Mouse (Mus musculus) midbrain, embryonic 14.5 days (tissue): ENCODE results near the gene Tmed6. TPM values are rescaled to one million over a fixed set of nuclear protein-coding genes. Genes with fewer than 3 reads are reported as not detected.
"Not testable (repeated sequence)": the region's sequence is repeated elsewhere in the genome, so short reads cannot be mapped to it uniquely, and the experiment has no call there.

Source experiments
- ATAC-seq: fragments of 200-750 bp; cut with Nextera tagmentation; 2 replicates; pipeline ENCODE4 v1.8.0; 2017; ENCODE audit warnings: moderate number of reproducible peaks, moderate library complexity; ENCODE audit not compliant: low FRiP score, low TSS enrichment
- DNase-seq: peaks from one replicate; pipeline ENCODE4 v3.0.0-alpha.2; 2015
- H3K27ac ChIP-seq: fragments of 300-500 bp; sonication (generic); replicated peaks from 2 replicates; pipeline ENCODE4 v1.5.1; 2014; ENCODE audit warnings: mild to moderate bottlenecking, low read depth, low read length, moderate library complexity
- H3K27me3 ChIP-seq: fragments of 300-500 bp; sonication (generic); 2 replicates; pipeline ENCODE4 v1.6.1; 2014; ENCODE audit warnings: low read length, control low read depth, mixed read lengths; ENCODE audit not compliant: control insufficient read depth, insufficient read depth
- H3K36me3 ChIP-seq: fragments of 300-500 bp; sonication (generic); 2 replicates; pipeline ENCODE4 v1.6.1; 2014; ENCODE audit warnings: low read length, control low read depth; ENCODE audit not compliant: control insufficient read depth, insufficient read depth
- H3K4me1 ChIP-seq: fragments of 300-500 bp; sonication (generic); 2 replicates; pipeline ENCODE4 v1.6.1; 2014; ENCODE audit warnings: mild to moderate bottlenecking, antibody characterized with exemption, low read length, control low read depth; ENCODE audit not compliant: control insufficient read depth, insufficient read depth
- H3K4me2 ChIP-seq: fragments of 300-500 bp; sonication (generic); 2 replicates; pipeline ENCODE4 v1.6.1; 2014; ENCODE audit warnings: mild to moderate bottlenecking, low read length, moderate library complexity
- H3K4me3 ChIP-seq: fragments of 300-500 bp; sonication (generic); replicated peaks from 2 replicates; pipeline ENCODE4 v1.5.1; 2014; ENCODE audit warnings: low read depth, low read length
- H3K9ac ChIP-seq: fragments of 300-500 bp; sonication (generic); replicated peaks from 2 replicates; pipeline ENCODE4 v1.6.1; 2014; ENCODE audit warnings: mild to moderate bottlenecking, low read length, moderate library complexity
- H3K9me3 ChIP-seq: fragments of 300-500 bp; sonication (generic); 2 replicates; pipeline ENCODE4 v1.6.1; 2016; ENCODE audit warnings: low read length, control low read depth, mixed read lengths; ENCODE audit not compliant: control insufficient read depth
- WGBS: fragments of 180-500 bp; shearing (Covaris S2); extraction: QIAGEN DNeasy Blood & Tissue Kit; methylation state at CpG from one replicate; pipeline ENCODE4 v1.1.7; 2014; 5-methylcytosine and 5-hydroxymethylcytosine counted together
- polyA plus RNA-seq: library from polyadenylated mRNA; unstranded; fragments of >200 nt; fragmentation: Nextera tagmentation; extraction: Ambion mirVana; gene quantifications from 2 replicates; pipeline ENCODE4 v1.2.1, GENCODE M21; 2014

Gene Tmed6
- polyA plus RNA-seq, 1 experiment from 2014 or later, result not detected

DNA sequence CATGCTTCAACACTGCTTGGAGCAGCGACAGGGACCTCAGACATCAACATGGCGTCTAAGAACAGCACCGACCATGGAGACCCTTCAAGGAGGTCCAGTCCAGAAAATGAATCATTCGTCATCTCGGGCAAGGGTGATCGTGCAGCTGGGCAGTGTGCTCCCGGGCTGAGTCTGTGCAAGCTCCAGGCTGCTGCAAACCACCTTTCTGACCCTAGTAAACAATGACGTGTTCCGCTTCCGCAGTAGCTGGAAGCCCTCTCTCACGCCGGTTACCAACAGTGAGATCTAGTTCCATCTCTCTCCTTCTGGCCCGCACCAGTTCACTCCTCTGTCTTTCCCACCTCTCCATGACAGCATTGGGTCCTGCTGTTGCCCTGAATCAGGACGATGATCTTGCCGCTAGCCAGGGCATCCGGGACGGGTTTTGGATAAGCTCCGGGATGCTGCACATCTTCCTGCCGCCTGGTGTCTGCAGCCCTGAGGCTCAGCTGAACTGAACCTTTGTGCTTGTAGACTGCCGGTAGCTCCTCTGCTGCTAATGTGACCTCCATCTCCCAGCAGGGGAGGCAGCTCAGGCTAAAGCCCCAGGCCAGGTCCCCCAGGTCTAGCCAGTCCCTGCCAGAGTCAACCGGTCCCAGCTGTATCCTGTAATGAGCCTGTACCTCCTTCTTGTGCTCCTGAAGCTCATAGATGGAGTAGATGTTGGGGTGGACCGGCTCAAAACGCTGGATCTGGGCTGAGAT lies 43.7 kb upstream of the Tmed6 start:
- no peaks in the 10 kb centered on the region for H3K4me1 ChIP-seq
- no peak overlapping the region for H3K4me3 ChIP-seq
- H3K36me3 ChIP-seq, result no peaks in the 10 kb centered on the region
- H3K27me3 ChIP-seq, result no peaks in the 10 kb centered on the region
- no peak overlapping the region for H3K27ac ChIP-seq
- no peaks in the 10 kb centered on the region for H3K9me3 ChIP-seq
- DNase-seq (no peak), ATAC-seq (no peak)
- no peak overlapping the region for H3K9ac ChIP-seq
- no peak overlapping the region for H3K4me2 ChIP-seq
- WGBS, result 68% methylated on average over 23 of the region's 23 CpGs

DNA sequence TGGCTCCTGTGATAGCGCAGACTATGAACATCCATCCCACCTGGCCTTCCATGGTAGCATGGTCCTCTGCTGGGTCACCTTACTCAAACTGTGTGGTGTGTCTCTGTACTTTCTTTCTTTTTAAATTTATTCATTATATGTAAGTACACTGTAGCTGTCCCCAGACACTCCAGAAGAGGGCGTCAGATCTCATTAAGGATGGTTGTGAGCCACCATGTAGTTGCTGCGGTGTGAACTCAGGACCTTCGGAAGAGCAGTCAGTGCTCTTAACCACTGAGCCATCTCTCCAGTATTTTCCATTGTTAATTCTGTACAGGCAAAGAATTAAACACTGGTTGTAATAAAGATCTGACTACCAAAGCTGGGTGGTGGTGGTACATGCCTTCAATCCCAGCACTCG lies 42.6 kb upstream of the Tmed6 start:
- H3K9ac ChIP-seq, H3K4me3 ChIP-seq, H3K4me2 ChIP-seq, DNase-seq, H3K4me1 ChIP-seq, ATAC-seq, H3K36me3 ChIP-seq, H3K27me3 ChIP-seq, H3K9me3 ChIP-seq, H3K27ac ChIP-seq: not testable (repeated sequence)
- 94% methylated on average over 5 of the region's 5 CpGs for WGBS

DNA sequence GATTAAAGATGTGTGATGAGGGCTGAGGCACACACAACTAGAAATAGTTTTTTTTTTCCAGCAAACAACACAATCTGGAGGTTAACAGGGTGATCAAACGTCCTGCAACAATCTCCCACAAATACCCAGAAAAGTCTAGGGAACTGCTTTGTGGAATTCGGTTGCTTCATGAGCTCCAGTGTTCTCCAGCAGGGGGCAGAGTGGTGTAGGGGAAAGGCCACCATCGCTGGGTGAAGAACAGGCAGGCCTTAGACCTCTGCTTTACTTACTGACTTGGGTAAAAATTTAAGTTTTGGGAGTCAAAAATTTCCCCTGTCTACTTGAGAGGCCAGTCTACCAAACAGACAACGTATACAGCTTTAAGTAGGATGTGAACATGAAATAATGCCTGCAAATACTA lies 39.1 kb upstream of the Tmed6 start:
- Histone ChIP-seq H3K4me3 (no peak overlapping the region), H3K4me1 (no peaks in the 10 kb centered on the region), H3K36me3 (no peaks in the 10 kb centered on the region), H3K4me2 (no peak overlapping the region), H3K27ac (no peak overlapping the region), H3K9ac (no peak overlapping the region), H3K27me3 (no peaks in the 10 kb centered on the region), H3K9me3 (no peaks in the 10 kb centered on the region)
- ATAC-seq (no peak), DNase-seq (peak; percentile 87)
- WGBS, result 9% methylated on average over 4 of the region's 4 CpGs

DNA sequence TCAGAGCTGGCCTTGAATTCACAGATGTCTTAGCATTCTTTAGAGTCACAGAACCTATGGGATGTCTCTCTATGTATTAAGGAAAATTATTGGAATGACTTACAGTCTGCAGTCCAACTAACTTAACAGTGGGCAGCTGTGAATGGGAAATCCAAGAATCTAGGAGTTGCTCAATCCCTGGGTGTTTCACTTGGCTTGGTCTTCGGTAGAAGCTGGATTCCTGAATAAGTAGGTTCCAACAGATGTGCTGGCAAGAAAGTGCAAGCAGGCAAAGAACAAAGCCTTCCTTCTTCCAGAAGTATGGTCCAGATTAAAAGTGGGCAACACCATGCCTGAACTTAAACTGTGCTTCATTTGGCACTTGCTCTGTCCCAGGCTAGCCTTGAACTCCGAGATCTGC lies 35.2 kb upstream of the Tmed6 start:
- Histone ChIP-seq H3K9me3 (no peaks in the 10 kb centered on the region), H3K4me2 (no peak overlapping the region), H3K36me3 (no peaks in the 10 kb centered on the region), H3K9ac (no peak overlapping the region), H3K27me3 (no peaks in the 10 kb centered on the region), H3K4me1 (no peaks in the 10 kb centered on the region; the same call in 1 of the 2 replicates), H3K4me3 (no peak overlapping the region), H3K27ac (no peak overlapping the region)
- DNase-seq, result no peak
- 94% methylated on average over 2 of the region's 2 CpGs for WGBS
- no peak for ATAC-seq

DNA sequence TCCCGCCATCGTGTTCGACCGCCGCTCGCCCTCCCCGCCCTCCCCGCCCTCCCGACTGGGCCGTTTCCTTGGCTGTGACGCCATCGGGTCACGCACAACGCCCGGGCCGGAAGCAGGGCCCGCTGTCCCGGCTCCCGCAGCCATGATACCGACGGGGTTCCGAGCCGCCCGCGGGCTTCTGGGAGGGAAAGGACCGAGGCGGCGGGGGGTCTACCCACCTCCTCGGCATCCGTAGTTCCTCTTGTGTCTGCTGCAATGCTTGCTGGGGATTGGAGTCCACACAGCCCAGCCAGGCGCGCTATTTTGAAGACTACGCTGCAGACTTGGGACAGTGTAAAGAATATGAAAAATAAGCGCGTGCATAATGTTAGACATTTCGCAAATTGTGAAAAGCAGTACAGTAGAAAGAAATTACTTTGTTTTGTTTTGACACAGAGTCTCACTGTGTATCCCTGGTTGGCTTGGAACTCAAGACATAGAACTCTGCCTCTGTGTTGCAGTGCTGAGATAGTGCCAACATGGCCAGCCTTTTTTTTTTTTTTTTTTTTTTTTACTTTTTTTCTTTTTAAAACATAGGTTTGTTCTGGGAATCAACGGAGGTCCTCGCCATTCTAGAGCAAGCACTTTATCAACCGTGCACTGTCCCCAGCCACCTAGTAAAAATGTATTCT lies 31.1 kb upstream of the Tmed6 start, which contains the start of gene Terf2:
Gene Terf2, minus strand, starts transcription at position 182 of the 671 bp plus-strand sequence.
- DNase-seq, result peak; percentile 98
- Histone ChIP-seq H3K27ac (peak within 1 kb of the TSS; percentile 86), H3K4me1 (peaks cover 12% of the 10 kb centered on the region), H3K4me2 (peak within 1 kb of the TSS; percentile 67), H3K4me3 (peak within 1 kb of the TSS; percentile 85), H3K9ac (peak within 1 kb of the TSS; percentile 87), H3K27me3 (no peaks in the 10 kb centered on the region), H3K9me3 (no peaks in the 10 kb centered on the region), H3K36me3 (peaks cover 8% of the 10 kb centered on the region)
- ATAC-seq, result peak; percentile 94
- WGBS, result 3% methylated on average over 39 of the region's 39 CpGs

DNA sequence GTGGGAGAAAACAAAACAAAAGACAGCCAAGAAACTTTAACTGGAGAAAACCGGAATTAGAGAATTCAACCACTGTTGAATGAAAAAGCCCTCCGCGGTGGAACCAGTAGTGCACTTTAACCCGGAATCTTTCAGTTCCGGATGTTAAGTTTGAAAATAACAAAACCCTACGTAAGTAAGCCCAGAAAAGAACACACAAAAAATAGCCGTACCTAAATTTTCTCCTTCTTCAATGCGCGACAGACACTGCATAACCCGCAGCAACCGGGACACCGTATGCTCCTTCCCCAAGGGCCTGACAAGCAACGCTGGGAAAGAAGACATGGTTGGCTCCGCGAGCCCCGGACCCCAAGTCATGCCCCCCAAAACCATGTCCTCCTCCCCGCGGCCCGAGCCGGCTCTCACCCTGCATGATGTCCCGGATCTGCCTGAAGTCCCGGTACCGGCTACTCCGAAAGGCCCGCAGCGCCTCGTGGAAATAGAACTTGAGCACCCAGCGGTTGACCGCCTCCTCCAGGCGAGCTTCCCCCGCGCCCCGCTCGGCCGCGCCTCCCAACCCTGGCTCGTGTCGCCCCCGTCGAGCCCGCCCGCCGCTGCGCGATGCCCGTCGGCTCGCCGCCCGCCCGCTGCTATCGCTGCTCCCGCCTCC lies 30.4 kb upstream of the Tmed6 start:
- H3K4me1 ChIP-seq, result peaks cover 12% of the 10 kb centered on the region
- 2% methylated on average over 53 of the region's 53 CpGs for WGBS
- H3K9ac ChIP-seq, result peak overlapping the region; percentile 87
- H3K27me3 ChIP-seq, result no peaks in the 10 kb centered on the region
- peak; percentile 56 for DNase-seq
- H3K9me3 ChIP-seq, result no peaks in the 10 kb centered on the region
- peak; percentile 79 for ATAC-seq
- peaks cover 15% of the 10 kb centered on the region for H3K36me3 ChIP-seq
- H3K27ac ChIP-seq, result peak overlapping the region; percentile 86
- H3K4me2 ChIP-seq, result peak overlapping the region; percentile 67
- H3K4me3 ChIP-seq, result peak overlapping the region; percentile 85

DNA sequence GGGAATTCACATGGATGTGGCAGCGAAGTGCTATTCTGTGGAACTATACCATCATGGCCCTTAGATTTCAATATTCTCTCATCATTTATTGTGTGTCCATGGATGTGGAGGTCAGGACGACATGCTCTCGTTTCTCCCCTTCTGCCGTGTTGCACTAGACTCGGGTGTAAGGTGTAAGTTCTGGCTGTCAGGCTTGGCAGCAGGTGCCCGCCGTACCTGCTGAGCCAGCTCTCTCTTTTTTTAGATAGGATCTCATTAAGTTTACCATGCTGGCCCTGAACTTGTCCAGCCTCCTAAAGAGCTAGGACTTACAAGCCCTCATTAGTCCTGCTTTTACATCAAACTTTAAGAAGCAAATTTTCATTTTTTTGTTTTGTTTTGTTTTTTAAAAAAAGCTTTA lies 25.1 kb upstream of the Tmed6 start:
- Histone ChIP-seq H3K9me3 (no peaks in the 10 kb centered on the region), H3K27me3 (no peaks in the 10 kb centered on the region), H3K36me3 (peaks cover 39% of the 10 kb centered on the region), H3K4me1 (peaks cover 11% of the 10 kb centered on the region), H3K4me3 (no peak overlapping the region), H3K9ac (no peak overlapping the region), H3K27ac (no peak overlapping the region), H3K4me2 (no peak overlapping the region)
- DNase-seq (no peak), ATAC-seq (no peak)
- 95% methylated on average over 7 of the region's 7 CpGs for WGBS

DNA sequence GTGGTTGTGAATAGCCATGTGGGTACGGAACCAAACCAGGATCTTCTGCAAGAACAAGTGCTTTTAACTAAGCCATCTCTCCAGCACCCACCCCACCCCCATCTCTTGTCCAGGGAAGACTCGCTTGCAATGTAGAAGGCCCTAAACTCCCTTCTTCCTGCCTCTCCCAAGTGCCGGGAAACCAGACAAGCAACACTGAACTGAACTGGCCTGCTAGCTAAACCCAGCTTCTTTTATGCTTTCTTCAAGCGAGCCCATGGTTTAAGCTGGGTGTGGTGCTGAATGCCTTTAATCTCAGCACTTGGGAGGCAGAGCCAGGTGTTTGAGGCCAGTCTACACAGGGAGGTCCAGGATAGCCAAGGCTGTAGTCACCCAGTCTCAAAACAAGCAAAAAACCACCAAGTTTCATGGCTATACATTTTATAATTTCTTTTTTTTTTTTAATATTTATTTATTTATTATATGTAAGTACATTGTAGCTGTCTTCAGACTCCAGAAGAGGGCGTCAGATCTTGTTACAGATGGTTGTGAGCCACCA lies 23.2 kb upstream of the Tmed6 start:
- DNase-seq (no peak), ATAC-seq (no peak)
- no peaks in the 10 kb centered on the region for H3K9me3 ChIP-seq
- no peak overlapping the region for H3K27ac ChIP-seq
- no peak overlapping the region for H3K4me2 ChIP-seq
- H3K9ac ChIP-seq, result no peak overlapping the region
- 94% methylated on average over 5 of the region's 5 CpGs for WGBS
- H3K4me3 ChIP-seq, result no peak overlapping the region
- no peaks in the 10 kb centered on the region for H3K4me1 ChIP-seq
- no peaks in the 10 kb centered on the region for H3K27me3 ChIP-seq
- peaks cover 44% of the 10 kb centered on the region for H3K36me3 ChIP-seq
